Mouse (Mus musculus): ENCODE measurements at regions not wholly inside any gene's neighbourhood (a gene's known extent, or its start where the extent isn't known, plus 50 kb on each side); places are given as distances from the start of the nearest gene placed in this dataset.
"Not testable (repeated sequence)": the region's sequence is repeated elsewhere in the genome, so short reads cannot be mapped to it uniquely, and the experiment has no call there.

DNA sequence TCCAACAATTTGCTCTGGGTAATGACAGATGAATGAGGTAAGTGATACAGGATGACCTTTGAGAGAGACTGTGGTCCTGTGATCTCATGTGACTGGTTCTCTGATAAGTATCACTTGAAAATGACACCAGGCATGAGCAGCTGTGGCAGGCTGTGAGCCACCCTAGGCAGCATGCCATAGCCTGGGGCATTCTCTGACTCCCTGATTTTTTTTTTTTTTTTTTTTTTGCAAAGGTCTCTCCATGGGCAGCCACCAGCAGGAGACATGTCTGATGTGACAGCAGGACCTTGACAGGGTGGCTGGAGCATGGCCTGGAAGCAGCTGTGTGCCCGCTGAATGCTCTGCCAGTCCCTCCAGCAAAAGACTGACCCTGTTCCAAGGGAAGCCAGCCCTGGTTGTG lies 116.4 kb upstream of the Vldlr start:
- Histone ChIP-seq H3K27me3 (replicated peaks; ENCODE audit: control insufficient read depth, insufficient read depth, low read length) (no peaks in the 10 kb centered on the region), H3K4me3 (ENCODE audit: low read length) (no peak overlapping the region), H3K4me1 (ENCODE audit: control insufficient read depth, insufficient read depth, low read depth, low read length) (no peaks in the 10 kb centered on the region), H3K9me3 (ENCODE audit: control insufficient read depth, low read length) (no peaks in the 10 kb centered on the region), H3K27ac (ENCODE audit: low read depth, low read length) (no peak overlapping the region), H3K9ac (ENCODE audit: low read depth, low read length) (no peak overlapping the region), H3K4me2 (ENCODE audit: low read length) (no peak overlapping the region), H3K36me3 (ENCODE audit: control insufficient read depth, insufficient read depth, low read length) (no peaks in the 10 kb centered on the region)
- ATAC-seq, result no peak
- 79% methylated on average over 1 of the region's 1 CpGs for WGBS

DNA sequence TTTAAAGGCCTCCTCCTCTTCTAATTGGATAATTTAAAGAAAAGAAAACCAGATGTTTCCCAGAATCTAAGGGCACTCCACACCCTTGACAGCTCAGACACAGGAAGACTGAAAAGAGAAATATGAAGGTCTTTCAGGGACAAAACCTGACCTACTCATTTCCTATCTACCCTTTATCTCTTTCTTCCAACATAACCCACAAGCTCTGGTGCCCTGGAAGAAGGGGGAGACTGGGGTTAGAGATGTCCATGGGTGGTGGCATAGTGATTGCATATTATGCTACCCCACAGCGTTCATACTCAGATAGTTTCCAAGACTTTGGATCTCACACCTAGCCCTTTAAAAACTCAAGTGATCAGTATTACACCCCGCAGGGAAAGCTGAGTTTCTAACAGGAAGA lies 105.8 kb upstream of the Vldlr start:
- H3K27me3 ChIP-seq (replicated peaks; ENCODE audit: control insufficient read depth, insufficient read depth, low read length), result no peaks in the 10 kb centered on the region
- WGBS, result 89% methylated on average over 2 of the region's 2 CpGs

DNA sequence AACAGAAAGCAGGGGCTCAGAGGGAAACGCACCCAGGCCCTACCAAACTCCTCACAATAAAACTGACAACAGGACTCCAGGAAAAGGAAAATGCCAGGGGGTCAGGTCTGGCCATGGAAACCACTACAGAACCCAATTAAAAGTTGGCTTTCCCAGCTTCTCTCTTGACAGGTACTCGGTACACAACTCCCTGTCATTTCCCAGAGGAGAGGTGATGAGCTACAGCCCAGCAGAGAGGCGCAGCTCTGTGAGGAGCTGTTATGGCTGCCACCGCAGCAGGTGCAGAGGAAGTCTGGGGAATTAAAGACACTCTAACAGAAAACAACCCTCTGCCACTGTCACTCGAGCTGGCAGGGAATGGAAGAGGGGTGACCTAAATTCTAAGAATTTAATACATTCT lies 95.4 kb upstream of the Vldlr start:
- Histone ChIP-seq H3K4me2 (ENCODE audit: low read length) (no peak overlapping the region), H3K27ac (ENCODE audit: low read depth, low read length) (no peak overlapping the region), H3K4me3 (ENCODE audit: low read length) (no peak overlapping the region), H3K9ac (ENCODE audit: low read depth, low read length) (no peak overlapping the region), H3K9me3 (ENCODE audit: control insufficient read depth, low read length) (no peaks in the 10 kb centered on the region), H3K27me3 (replicated peaks; ENCODE audit: control insufficient read depth, insufficient read depth, low read length) (no peaks in the 10 kb centered on the region), H3K36me3 (ENCODE audit: control insufficient read depth, insufficient read depth, low read length) (no peaks in the 10 kb centered on the region), H3K4me1 (ENCODE audit: control insufficient read depth, insufficient read depth, low read depth, low read length) (peaks cover 5% of the 10 kb centered on the region)
- WGBS, result 58% methylated on average over 5 of the region's 5 CpGs
- ATAC-seq, result no peak

More for the DNA sequence above, 105.8 kb upstream of the Vldlr start:
- Histone ChIP-seq H3K9ac (ENCODE audit: low read depth, low read length) (no peak overlapping the region), H3K27ac (ENCODE audit: low read depth, low read length) (no peak overlapping the region), H3K4me3 (ENCODE audit: low read length) (no peak overlapping the region), H3K36me3 (ENCODE audit: control insufficient read depth, insufficient read depth, low read length) (no peaks in the 10 kb centered on the region), H3K9me3 (ENCODE audit: control insufficient read depth, low read length) (no peaks in the 10 kb centered on the region), H3K4me1 (ENCODE audit: control insufficient read depth, insufficient read depth, low read depth, low read length) (no peaks in the 10 kb centered on the region), H3K4me2 (ENCODE audit: low read length) (no peak overlapping the region)
- ATAC-seq, result no peak

DNA sequence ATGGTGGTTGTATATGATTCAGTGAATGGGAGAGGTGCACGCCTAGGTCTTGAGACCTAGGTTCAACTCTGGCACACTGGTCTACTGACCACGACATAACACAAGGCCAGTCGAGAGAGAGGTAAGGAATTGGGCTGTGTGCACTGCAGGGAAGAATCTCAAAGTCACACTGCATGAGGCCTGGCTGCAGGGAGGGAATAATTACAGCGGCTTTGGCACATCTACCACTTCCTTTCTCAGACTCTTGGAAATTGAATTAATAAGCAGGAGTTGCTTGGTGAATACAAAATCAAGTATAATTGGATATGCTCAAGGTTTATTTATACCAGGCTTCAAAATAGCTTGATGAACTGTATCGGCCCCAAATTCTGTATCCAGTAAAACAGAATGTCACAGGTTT lies 93.9 kb upstream of the Vldlr start:
- Histone ChIP-seq H3K4me3 (ENCODE audit: low read length) (no peak overlapping the region), H3K27me3 (replicated peaks; ENCODE audit: control insufficient read depth, insufficient read depth, low read length) (no peaks in the 10 kb centered on the region), H3K4me2 (ENCODE audit: low read length) (no peak overlapping the region), H3K9ac (ENCODE audit: low read depth, low read length) (no peak overlapping the region), H3K9me3 (ENCODE audit: control insufficient read depth, low read length) (no peaks in the 10 kb centered on the region), H3K27ac (ENCODE audit: low read depth, low read length) (no peak overlapping the region), H3K4me1 (ENCODE audit: control insufficient read depth, insufficient read depth, low read depth, low read length) (peaks cover 5% of the 10 kb centered on the region), H3K36me3 (ENCODE audit: control insufficient read depth, insufficient read depth, low read length) (no peaks in the 10 kb centered on the region)
- 54% methylated on average over 5 of the region's 5 CpGs for WGBS
- ATAC-seq, result 0 out of 2 replicates have a peak, but pooled peaks have one; percentile 42

DNA sequence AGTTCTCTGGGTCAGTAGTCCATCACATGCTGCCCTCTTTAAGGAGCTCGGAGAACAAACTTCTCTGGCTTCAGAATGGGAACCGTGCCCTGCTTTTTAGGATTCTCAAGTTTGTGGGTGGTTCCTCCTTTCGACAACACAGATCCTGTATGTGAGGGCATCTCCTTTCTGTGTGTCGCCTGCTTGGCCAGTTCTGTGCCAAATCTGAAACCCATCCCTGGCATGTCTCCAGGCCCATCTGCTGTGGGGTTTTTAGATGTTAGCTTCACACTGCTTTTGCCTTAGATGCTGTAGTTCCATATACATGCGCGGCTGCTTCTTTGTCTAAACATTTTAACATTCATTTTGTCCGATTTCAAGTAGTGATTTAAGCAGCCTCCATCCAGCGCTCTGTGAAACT lies 93.0 kb upstream of the Vldlr start:
- peak overlapping the region; percentile 20; the same call in 1 of the 2 replicates for H3K4me2 ChIP-seq (ENCODE audit: low read length)
- H3K4me1 ChIP-seq (ENCODE audit: control insufficient read depth, insufficient read depth, low read depth, low read length), result peaks cover 5% of the 10 kb centered on the region
- H3K4me3 ChIP-seq (ENCODE audit: low read length), result no peak overlapping the region
- H3K9me3 ChIP-seq (ENCODE audit: control insufficient read depth, low read length), result no peaks in the 10 kb centered on the region
- ATAC-seq, result peak; percentile 45; the same call in 1 of the 2 replicates
- H3K27ac ChIP-seq (ENCODE audit: low read depth, low read length), result no peak overlapping the region
- no peak overlapping the region for H3K9ac ChIP-seq (ENCODE audit: low read depth, low read length)
- no peaks in the 10 kb centered on the region for H3K27me3 ChIP-seq (replicated peaks; ENCODE audit: control insufficient read depth, insufficient read depth, low read length)
- no peaks in the 10 kb centered on the region for H3K36me3 ChIP-seq (ENCODE audit: control insufficient read depth, insufficient read depth, low read length)
- 55% methylated on average over 8 of the region's 8 CpGs for WGBS

DNA sequence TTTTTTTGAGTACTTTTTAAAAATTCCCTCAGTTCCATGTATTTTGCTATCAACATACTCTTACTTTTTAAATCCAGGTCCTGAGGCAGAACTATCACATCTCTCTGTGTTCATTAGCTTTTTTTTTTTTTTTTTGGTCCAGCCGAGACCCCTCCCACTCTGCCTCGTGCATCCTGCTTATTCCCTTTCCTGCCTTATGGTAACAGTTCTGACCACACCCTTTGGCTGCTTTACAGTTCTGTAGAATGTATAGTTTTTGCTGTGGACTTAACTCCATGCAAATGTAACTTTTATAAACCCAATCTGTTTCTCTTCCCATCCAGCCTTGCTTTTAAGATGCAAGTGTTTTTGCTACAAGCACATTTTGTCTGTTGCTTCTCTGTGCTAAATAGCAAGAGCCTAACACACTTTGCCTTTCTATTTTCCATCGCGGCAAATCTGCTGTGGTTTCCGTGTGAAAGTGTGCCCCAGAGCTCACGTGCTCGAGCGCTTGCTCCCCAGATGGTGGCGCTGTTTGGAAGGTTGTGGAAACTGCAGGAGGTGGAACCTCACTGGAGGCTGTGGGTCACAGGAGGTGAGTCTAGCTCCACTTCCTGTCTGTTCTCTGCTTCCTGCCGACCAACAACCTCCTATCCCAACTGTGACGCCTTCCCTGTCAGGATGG lies 92.3 kb upstream of the Vldlr start:
- H3K4me3 ChIP-seq (ENCODE audit: low read length), result no peak overlapping the region
- H3K27me3 ChIP-seq (replicated peaks; ENCODE audit: control insufficient read depth, insufficient read depth, low read length), result no peaks in the 10 kb centered on the region
- no peaks in the 10 kb centered on the region for H3K36me3 ChIP-seq (ENCODE audit: control insufficient read depth, insufficient read depth, low read length)
- H3K27ac ChIP-seq (ENCODE audit: low read depth, low read length), result no peak overlapping the region
- WGBS, result 67% methylated on average over 11 of the region's 11 CpGs
- H3K4me1 ChIP-seq (ENCODE audit: control insufficient read depth, insufficient read depth, low read depth, low read length), result peaks cover 5% of the 10 kb centered on the region
- no peak overlapping the region for H3K9ac ChIP-seq (ENCODE audit: low read depth, low read length)
- H3K4me2 ChIP-seq (ENCODE audit: low read length), result peak overlapping the region; percentile 20; the same call in 1 of the 2 replicates
- no peaks in the 10 kb centered on the region for H3K9me3 ChIP-seq (ENCODE audit: control insufficient read depth, low read length)
- no peak for ATAC-seq

DNA sequence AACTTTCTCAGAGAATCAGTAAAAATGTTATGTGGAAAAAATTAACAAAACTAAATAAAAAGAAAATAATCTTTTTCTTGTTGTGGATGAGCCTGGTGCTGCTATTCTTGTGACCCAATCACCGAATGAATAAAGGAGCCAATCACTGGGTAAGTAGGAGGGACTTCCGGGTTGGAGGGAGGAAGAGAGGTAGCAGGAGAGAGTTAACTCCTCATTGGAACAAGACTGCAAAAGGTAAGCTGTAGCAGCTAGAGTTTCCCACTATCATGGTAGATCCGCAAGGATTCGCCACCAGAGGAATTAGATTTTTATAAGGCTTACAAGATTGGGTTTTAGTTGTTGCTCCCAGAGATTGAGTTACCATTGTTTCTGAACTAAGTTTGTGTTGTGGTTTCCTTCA lies 87.8 kb upstream of the Vldlr start:
- not testable (repeated sequence) for H3K9ac ChIP-seq (ENCODE audit: low read depth, low read length); H3K27ac ChIP-seq (ENCODE audit: low read depth, low read length); H3K27me3 ChIP-seq (replicated peaks; ENCODE audit: control insufficient read depth, insufficient read depth, low read length); H3K36me3 ChIP-seq (ENCODE audit: control insufficient read depth, insufficient read depth, low read length); H3K4me1 ChIP-seq (ENCODE audit: control insufficient read depth, insufficient read depth, low read depth, low read length); H3K4me3 ChIP-seq (ENCODE audit: low read length); H3K4me2 ChIP-seq (ENCODE audit: low read length); H3K9me3 ChIP-seq (ENCODE audit: control insufficient read depth, low read length); ATAC-seq
- 94% methylated on average over 4 of the region's 4 CpGs for WGBS

DNA sequence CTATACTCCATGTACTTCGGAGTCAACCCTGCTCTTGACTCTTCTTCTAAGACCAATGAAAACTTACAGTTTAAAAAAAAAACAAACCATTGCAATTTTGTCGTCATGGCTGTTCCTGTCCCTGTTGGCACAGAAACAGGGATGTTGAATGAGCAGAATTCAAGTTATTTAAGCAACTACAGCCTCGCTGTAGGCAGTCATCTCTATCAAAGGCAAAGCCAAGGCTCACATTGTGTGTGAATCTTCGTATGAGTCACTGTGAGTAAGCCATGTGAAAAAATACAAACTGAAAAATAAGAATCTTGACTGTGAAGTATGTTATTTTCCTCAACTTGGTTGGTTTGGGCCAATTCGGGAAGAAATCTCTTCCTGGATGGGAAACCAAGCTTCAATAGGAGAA lies 81.9 kb upstream of the Vldlr start:
- Histone ChIP-seq H3K4me3 (ENCODE audit: low read length) (no peak overlapping the region), H3K4me1 (ENCODE audit: control insufficient read depth, insufficient read depth, low read depth, low read length) (no peaks in the 10 kb centered on the region), H3K27ac (ENCODE audit: low read depth, low read length) (no peak overlapping the region), H3K9ac (ENCODE audit: low read depth, low read length) (no peak overlapping the region), H3K27me3 (replicated peaks; ENCODE audit: control insufficient read depth, insufficient read depth, low read length) (no peaks in the 10 kb centered on the region), H3K9me3 (ENCODE audit: control insufficient read depth, low read length) (no peaks in the 10 kb centered on the region), H3K36me3 (ENCODE audit: control insufficient read depth, insufficient read depth, low read length) (no peaks in the 10 kb centered on the region), H3K4me2 (ENCODE audit: low read length) (no peak overlapping the region)
- no peak for ATAC-seq
- WGBS, result 86% methylated on average over 5 of the region's 5 CpGs

DNA sequence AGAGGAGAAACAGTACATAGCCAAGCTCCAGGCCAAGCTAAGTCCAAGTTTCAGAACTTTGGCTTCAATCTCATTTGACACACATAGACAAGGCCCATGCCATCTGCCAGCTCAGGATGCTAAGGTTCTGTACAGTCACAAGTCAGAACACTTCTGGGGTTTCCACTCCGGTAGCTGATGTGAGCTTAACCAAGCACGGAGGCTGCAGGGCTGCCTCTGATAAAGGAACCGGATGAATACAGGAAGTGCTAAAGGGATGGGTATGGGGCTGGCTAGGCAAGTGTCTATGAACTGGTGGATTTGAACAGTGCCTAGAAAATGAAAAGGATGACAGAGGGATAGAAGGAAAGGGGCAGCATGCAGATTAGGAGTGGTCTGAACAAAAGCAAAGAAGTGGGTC lies 75.4 kb upstream of the Vldlr start:
- H3K36me3 ChIP-seq (ENCODE audit: control insufficient read depth, insufficient read depth, low read length), result no peaks in the 10 kb centered on the region
- no peaks in the 10 kb centered on the region for H3K27me3 ChIP-seq (replicated peaks; ENCODE audit: control insufficient read depth, insufficient read depth, low read length)
- 76% methylated on average over 3 of the region's 3 CpGs for WGBS

DNA sequence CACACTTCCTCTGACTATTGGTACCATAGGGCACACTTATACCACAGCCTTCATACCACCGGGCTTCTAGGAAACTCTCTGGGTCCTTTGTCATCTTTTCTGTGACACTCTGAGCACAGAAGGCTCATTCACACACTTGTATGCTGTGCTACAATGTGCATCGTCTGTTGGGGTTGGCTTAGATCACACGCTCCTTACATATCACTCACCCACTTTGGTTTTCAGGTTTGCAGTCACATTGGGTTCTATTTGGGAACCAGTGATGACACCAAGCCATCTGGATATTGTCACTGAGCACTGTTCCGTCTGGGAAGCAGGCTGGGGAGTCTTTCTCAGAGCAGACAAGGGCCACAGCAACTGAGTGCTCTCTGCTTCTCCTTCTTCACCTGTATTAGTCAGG lies 74.1 kb upstream of the Vldlr start:
- ATAC-seq, result no peak

More for the DNA sequence above, 75.4 kb upstream of the Vldlr start:
- no peak for ATAC-seq
- no peak overlapping the region for H3K27ac ChIP-seq (ENCODE audit: low read depth, low read length)
- H3K9me3 ChIP-seq (ENCODE audit: control insufficient read depth, low read length), result no peaks in the 10 kb centered on the region
- H3K4me1 ChIP-seq (ENCODE audit: control insufficient read depth, insufficient read depth, low read depth, low read length), result no peaks in the 10 kb centered on the region
- no peak overlapping the region for H3K4me2 ChIP-seq (ENCODE audit: low read length)
- H3K4me3 ChIP-seq (ENCODE audit: low read length), result no peak overlapping the region
- no peak overlapping the region for H3K9ac ChIP-seq (ENCODE audit: low read depth, low read length)

More for the DNA sequence above, 74.1 kb upstream of the Vldlr start:
- no peaks in the 10 kb centered on the region for H3K36me3 ChIP-seq (ENCODE audit: control insufficient read depth, insufficient read depth, low read length)
- H3K4me2 ChIP-seq (ENCODE audit: low read length), result no peak overlapping the region
- H3K4me1 ChIP-seq (ENCODE audit: control insufficient read depth, insufficient read depth, low read depth, low read length), result no peaks in the 10 kb centered on the region
- no peak overlapping the region for H3K27ac ChIP-seq (ENCODE audit: low read depth, low read length)
- H3K9me3 ChIP-seq (ENCODE audit: control insufficient read depth, low read length), result no peaks in the 10 kb centered on the region
- H3K4me3 ChIP-seq (ENCODE audit: low read length), result no peak overlapping the region
- WGBS, result 97% methylated on average over 4 of the region's 4 CpGs
- H3K27me3 ChIP-seq (replicated peaks; ENCODE audit: control insufficient read depth, insufficient read depth, low read length), result no peaks in the 10 kb centered on the region
- H3K9ac ChIP-seq (ENCODE audit: low read depth, low read length), result no peak overlapping the region
